Mouse (Mus musculus) C3H10T1/2 (cell line): Measurements from ENCODE around the gene Vmn1r195. TPM values are rescaled to one million over a fixed set of nuclear protein-coding genes. Genes with fewer than 3 reads are reported as not detected.

Source experiments
- polyA plus RNA-seq, 2 experiments: library from polyadenylated mRNA; unstranded; fragments of >200 nt; fragmentation: generic; extraction: Trizol; gene quantifications; one replicate each; pipeline ENCODE4 v1.2.1; 2012; ENCODE audit warnings: missing spikeins in 2 of 2

Vmn1r195 gene
- not detected for polyA plus RNA-seq

GRCm38 (mm10) chr13:22270222-22270621 is at the start of gene Vmn1r195:
Gene Vmn1r195, plus strand, starts transcription at chr13:22270522.

GRCm38 (mm10) chr13:22223060-22223459 is 47.3 kb upstream of the Vmn1r195 start, which contains the start of gene Vmn1r193:
Gene Vmn1r193, minus strand, starts transcription at chr13:22223160.

GRCm38 (mm10) chr13:22243915-22244314 is 26.4 kb upstream of the Vmn1r195 start, which contains the start of gene Vmn1r194:
Gene Vmn1r194, plus strand, starts transcription at chr13:22244215.

GRCm38 (mm10) chr13:22289620-22290019 is 19.3 kb downstream of the Vmn1r195 start, which contains the start of gene Vmn1r196:
Gene Vmn1r196, plus strand, starts transcription at chr13:22289920.

GRCm38 (mm10) chr13:22324289-22324688 is 54.0 kb downstream of the Vmn1r195 start, which contains the start of gene Vmn1r197:
Gene Vmn1r197, plus strand, starts transcription at chr13:22324589.

Other genes with a start within 250 kb of the Vmn1r195 start
- gene Hist1h2ah, start 235.0 kb upstream of the Vmn1r195 start, polyA plus RNA-seq, result 10 to 100 TPM in 1 of 2 experiments, 1 to 10 TPM in 1; 5.3 to 10.8 TPM
- gene Hist1h2bk, start 234.7 kb upstream of the Vmn1r195 start, polyA plus RNA-seq, result 10 to 100 TPM; 10.6 to 56.7 TPM
- gene Hist1h4i, start 229.2 kb upstream of the Vmn1r195 start, polyA plus RNA-seq, result 10 to 100 TPM; 16.9 to 37.5 TPM
- 10 to 100 TPM; 16.6 to 26.8 TPM for gene Hist1h2ag, start 227.6 kb upstream of the Vmn1r195 start, polyA plus RNA-seq
- gene Hist1h2bj, start 227.3 kb upstream of the Vmn1r195 start, polyA plus RNA-seq, result 10 to 100 TPM in 1 of 2 experiments, 1 to 10 TPM in 1; 5.0 to 50.5 TPM
- not detected for gene Vmn1r188, start 186.1 kb upstream of the Vmn1r195 start, polyA plus RNA-seq
- gene Vmn1r189, start 164.7 kb upstream of the Vmn1r195 start, polyA plus RNA-seq, result not detected
- not detected for gene Vmn1r191, start 86.6 kb upstream of the Vmn1r195 start, polyA plus RNA-seq
- not detected for gene Vmn1r192, start 79.4 kb upstream of the Vmn1r195 start, polyA plus RNA-seq
- not detected for gene Vmn1r193, start 47.4 kb upstream of the Vmn1r195 start, polyA plus RNA-seq
- not detected for gene Vmn1r194, start 26.3 kb upstream of the Vmn1r195 start, polyA plus RNA-seq
- not detected for gene Vmn1r196, start 19.4 kb downstream of the Vmn1r195 start, polyA plus RNA-seq
- gene Vmn1r197, start 54.1 kb downstream of the Vmn1r195 start, polyA plus RNA-seq, result not detected
- not detected for gene Vmn1r198, start 79.8 kb downstream of the Vmn1r195 start, polyA plus RNA-seq
- gene Vmn1r199, start 109.3 kb downstream of the Vmn1r195 start, polyA plus RNA-seq, result not detected
- not detected for gene Vmn1r200, start 119.9 kb downstream of the Vmn1r195 start, polyA plus RNA-seq
- not detected for gene Vmn1r201, start 201.4 kb downstream of the Vmn1r195 start, polyA plus RNA-seq
- not detected for gene Vmn1r202, start 234.9 kb downstream of the Vmn1r195 start, polyA plus RNA-seq
- gene Vmn1r203, start 247.6 kb downstream of the Vmn1r195 start, polyA plus RNA-seq, result not detected